Mouse (Mus musculus): ENCODE measurements around the gene Pink1.

- TF ChIP-seq CTCF (IDR thresholded peaks at IDR 0.05; ENCODE audit: low read depth) (no peak), EP300 (IDR thresholded peaks at IDR 0.05; ENCODE audit: low read depth) (0 out of 2 replicates have a peak, but pooled peaks have one; percentile 3)
Observed at GRCm38 (mm10) chr4:138304340-138305104, 21.6 kb downstream of the Pink1 start, which contains the start of gene Ddost.

Data from liver, embryonic 14.5 days (tissue).